Mouse (Mus musculus) telencephalon, adult 2 months (tissue): ENCODE measurements around the gene Herc2.

Experiments used
- DNase-seq: peaks from one replicate; pipeline ENCODE4 v3.0.0-alpha.2; 2011; ENCODE audit warnings: low read depth, low spot score

The Herc2 gene

DNA sequence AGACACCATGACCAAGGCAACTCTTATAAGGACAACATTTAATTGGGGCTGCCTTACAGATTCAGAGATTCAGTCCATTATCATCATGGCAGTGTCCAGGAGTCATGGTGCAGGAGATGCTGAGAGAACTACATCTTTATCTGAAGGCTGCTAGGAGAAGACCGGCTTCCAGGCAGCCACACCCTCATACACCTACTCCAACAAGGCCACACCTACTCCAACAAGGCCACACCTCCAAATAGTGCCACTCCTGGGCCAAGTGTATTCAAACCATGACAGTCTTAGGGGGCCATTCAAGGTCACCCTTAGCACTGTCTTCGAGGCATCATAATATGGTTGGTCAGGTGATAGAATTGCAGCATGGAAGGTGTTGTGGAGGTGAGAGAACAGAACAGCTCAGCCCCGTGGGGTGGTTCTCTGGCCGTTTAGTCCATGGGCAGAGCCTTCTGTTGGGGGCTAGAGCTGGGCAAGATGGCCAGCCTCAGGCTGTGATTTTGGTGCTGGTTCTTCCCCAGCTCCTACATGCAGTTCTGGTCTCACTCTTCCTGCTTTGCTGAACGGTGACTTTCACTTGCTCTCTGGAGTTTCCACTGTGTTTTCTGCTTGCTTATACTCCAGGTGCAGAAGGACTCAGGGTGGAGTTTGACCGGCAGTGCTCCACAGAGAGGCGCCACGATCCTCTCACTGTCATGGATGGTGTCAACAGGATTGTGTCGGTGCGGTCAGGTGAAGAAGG, 151.7 kb downstream of the Herc2 start:
- no peak for DNase-seq

DNA sequence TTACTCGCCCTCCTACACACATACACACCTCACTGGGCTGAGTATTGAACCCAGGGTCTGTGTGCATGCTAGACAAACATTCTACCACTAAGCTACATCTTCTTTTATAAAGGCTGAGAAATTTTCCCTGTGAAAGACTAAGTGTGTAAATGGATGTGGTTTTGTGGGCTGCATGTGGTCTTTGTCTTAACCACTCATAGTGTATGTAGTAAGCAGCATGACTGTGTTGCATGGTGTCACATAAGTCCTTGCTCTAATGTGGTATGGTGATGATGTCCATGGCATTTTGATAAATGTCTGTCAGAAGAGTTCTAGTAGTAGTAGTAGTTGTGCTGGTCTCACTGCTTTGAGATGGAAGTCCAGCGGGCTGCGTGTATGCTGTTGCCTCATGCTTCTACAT, 152.8 kb downstream of the Herc2 start:
- DNase-seq, result no peak

DNA sequence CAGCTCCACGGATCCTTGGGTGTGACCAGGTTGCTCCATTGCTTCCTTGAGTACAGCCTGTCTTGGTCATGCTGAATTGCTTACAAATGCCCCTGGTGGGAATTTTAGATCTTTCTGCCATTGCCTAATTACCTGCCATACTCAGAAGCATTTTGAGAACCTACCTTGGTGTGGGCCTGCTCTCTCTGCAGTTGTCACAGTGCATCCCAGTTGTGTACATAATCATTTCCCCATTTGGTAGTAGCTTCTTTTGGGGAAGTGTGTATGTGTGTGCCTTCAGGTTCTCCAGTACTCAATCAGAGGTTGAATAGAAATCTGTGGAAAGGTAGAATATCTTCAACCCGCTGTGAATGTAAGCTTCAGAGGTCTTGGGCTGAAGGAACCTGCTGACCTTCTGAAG, 153.3 kb downstream of the Herc2 start:
- no peak for DNase-seq

DNA sequence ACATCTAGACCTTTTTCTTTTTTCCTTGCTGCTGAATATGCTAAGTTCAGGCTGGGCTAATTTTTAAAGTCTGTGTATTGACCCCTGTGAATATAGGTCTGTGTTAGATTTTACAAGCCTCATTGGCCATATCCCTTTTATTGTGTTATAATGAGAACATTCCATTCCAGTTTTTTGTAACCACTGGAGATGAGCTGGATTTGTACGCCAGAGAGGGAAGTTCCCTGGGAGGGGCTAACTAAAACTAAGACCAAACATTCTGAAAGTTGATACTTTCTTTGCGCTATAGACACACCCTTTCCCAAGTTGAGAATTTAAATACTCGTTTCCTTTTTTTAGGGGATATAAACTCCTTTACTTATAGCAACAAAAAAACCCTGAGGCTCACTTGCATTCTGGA, 154.9 kb downstream of the Herc2 start:
- no peak for DNase-seq

DNA sequence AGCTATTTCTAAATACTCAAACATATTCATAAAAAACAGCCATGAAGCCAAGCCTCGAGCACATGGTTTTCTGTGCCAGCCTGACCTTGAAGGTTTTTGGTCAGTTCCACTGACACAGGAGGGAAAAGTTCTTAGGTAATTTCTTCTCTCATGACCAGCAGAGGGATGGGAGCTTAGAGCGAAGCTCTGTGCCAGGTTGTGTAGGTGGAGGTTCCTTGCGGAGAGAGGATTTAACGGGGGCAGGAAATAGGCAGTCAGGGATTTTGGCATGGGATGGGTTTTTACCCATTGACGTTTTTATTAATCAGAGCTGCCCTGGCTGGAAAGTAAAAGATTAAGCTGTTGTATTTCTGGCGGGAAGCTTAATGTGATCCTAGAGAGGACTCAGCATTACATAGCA, 170.8 kb downstream of the Herc2 start:
- DNase-seq, result peak; percentile 16

DNA sequence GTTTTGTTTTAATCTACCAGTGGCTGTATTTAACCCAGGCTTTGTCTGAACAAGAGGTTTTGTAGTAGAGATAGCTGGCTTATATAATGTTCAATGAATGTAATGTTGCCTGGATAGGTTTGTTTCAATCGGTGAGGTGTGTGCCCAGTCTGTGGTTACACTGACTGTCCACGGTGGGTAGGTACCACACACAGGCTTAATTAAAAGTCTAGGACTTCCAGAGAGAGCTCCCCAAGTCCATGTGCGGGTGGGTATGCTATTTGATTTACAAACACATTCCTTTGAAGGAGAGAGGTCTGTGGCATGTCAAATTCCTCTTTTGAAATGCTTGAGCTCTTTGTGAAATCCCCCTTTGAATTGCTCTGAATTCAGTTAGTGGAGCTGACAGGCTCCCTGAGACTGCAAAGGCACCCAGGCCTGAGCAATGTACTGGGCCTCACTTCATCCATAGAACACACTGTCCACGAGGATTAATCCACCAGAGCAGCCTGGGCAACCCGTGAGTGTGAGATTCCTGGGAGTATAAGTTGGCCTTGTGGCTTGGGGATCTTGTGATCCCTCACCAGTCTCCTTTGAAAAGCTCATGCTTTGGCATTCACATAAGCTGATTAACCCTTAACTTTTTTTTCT, 185.9 kb downstream of the Herc2 start:
- no peak for DNase-seq

DNA sequence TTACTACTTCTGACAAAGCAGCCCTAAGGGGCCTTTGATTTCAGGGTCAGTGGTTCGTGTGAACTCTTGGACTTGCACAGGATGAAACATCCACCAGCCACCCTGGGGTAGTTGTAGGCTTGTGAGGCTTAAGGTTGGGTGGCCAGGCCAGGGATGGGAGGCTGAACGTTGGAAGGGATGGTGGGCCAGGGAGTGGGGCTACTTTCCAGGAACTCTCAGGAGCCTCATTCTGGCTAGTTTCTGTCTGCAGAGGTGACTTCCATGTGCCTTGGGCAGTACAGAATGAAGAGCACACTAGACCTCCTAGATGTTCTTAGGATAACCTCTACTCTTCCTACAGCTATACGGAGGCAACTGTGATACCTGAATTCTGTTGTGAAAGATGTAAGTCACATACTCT, 186.6 kb downstream of the Herc2 start:
- DNase-seq, result no peak

DNA sequence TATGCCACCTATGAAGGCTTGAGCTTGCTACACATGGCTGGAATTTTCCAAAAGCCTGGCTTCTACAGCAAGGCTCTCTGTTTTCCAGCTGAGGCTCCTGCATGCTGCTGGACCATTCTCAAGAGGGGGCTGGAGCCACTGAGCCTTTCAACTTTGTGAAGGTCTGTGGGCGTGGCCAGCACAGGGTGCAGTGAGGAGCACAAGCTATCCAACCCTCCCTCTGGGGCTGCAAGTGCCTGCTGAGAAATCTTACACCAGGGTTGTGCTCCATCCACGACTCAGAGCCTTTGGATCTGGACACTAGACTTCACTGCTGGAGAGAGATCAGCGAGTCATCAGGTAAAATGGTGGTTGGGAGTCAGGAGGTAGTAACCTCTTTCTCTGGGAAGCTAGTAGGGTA, 189.5 kb downstream of the Herc2 start, which contains the start of gene Oca2:
Gene Oca2 (plus strand): TSS at position 218 of the 400 bp plus-strand sequence.
- DNase-seq, result no peak

DNA sequence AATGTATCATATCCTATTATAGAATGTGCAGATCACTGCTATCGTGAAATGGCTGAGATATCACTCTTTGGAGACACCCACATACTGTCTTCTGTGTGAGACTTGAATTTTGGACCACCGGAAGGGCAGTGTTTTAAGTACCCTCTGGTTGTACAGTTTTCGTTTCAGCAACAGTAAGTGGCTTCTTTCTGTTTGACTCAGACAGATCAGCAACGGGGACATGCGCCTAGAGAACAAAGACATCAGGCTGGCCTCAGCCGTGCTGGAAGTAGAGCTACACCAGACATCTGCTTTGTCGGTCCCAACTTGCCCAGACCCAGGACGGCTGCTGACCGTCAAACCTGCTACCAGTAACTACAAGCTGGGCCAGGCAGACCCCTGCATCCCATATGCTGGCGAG, 204.6 kb downstream of the Herc2 start:
- DNase-seq, result no peak

DNA sequence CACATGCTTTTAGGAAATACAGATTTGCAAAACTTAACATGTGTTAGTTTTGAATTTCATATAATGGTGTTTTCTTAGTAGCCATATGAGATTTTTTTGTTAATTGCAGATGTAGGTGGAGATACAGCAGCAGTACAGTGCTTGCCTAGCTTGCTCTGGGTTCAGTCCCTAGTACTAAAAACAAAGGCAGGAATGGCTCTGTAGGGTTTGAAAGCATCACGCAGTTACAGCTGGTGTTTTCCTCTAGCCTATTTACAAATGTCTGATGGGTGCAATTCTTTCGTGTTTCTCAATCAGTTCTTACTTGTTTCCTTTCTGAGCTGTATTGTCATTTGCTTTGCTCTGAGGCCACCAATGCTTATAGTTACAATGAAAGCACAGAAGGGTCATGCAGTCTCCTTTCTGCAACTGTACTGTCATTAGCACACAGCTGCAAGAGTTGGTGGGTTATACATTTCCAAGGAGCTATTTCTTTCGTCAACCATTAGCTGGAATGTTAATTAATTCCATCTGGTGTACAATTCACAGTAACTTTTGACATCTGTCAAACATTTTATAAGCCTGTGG, 208.0 kb downstream of the Herc2 start:
- no peak for DNase-seq

DNA sequence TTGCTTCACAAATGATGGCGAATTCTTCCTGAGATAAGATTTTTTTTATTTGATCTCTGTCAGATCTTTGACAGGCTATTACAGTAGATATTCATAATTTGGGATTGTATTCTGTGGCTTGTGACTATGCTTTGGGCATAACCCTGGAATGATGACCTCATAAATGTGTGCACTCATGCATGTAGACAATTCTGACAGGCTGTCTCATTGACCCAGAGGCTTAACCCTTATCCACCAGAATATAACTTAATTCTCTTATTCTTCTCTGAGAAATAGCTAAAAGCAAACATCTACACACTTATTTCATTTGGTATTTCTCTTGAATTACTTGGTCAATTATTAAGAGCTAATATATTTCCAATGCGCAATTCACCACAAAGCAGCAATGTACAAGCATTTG, 227.5 kb downstream of the Herc2 start:
- DNase-seq, result no peak
